Mouse (Mus musculus): ENCODE data around the gene Rhox4a2. TPM values are rescaled to one million over a fixed set of nuclear protein-coding genes. Genes with fewer than 3 reads are reported as not detected.
"Not testable (repeated sequence)": the region's sequence is repeated elsewhere in the genome, so short reads cannot be mapped to it uniquely, and the experiment has no call there.

Gene Rhox4a2
- polyA plus RNA-seq (2021), result not detected

- CTCF ChIA-PET; POLR2A ChIA-PET; DNase-seq (ENCODE audit: low read depth, low spot score); ATAC-seq; in situ Hi-C loops (cut with MboI; ENCODE audit: low pct_unique_long_range_greater_than_20kb); H3K27me3 ChIP-seq: not testable (repeated sequence)
Measured at GRCm38 (mm10) chrX:37390548-37390947, at the start of gene Rhox4a2. Rhox4a2 (plus strand) TSS chrX:37390848.

- ATAC-seq; POLR2A ChIA-PET; CTCF ChIA-PET; in situ Hi-C loops (cut with MboI; ENCODE audit: low pct_unique_long_range_greater_than_20kb); H3K27me3 ChIP-seq; DNase-seq (ENCODE audit: low read depth, low spot score): not testable (repeated sequence)
Measured at GRCm38 (mm10) chrX:37379728-37380127, 10.9 kb upstream of the Rhox4a2 start, which contains the start of gene Rhox3a2. Rhox3a2 (plus strand) TSS chrX:37380028.

DNA sequence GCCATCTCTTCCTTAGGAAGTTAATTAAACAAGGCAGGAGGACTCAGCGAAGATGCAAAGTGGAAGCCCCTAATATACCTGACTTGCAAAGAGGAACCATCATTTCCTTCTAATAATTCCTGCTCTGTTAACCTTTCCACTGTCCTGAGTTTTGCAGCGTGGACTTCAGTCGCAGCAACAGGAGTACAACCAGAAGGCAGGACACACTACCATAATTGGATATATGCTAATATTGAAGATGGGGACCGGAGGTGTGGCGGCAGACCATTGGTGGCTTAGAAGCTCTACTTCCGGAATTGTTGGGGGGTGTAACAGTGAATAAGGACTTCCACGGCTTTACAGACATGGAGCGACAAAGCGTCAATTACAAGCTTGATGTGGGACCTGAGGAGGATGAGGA lies 21.1 kb downstream of the Rhox4a2 start, which contains the start of gene Rhox2b:
Gene Rhox2b, plus strand, starts transcription at position 301 of the 400 bp plus-strand sequence.
- DNase-seq (ENCODE audit: low read depth, low spot score); H3K27me3 ChIP-seq; ATAC-seq; POLR2A ChIA-PET; CTCF ChIA-PET; in situ Hi-C loops (cut with MboI; ENCODE audit: low pct_unique_long_range_greater_than_20kb): not testable (repeated sequence)

- ATAC-seq; CTCF ChIA-PET; DNase-seq (ENCODE audit: low read depth, low spot score); POLR2A ChIA-PET; in situ Hi-C loops (cut with MboI; ENCODE audit: low pct_unique_long_range_greater_than_20kb); H3K27me3 ChIP-seq: not testable (repeated sequence)
Measured at GRCm38 (mm10) chrX:37432194-37432593, 41.5 kb downstream of the Rhox4a2 start, which contains the start of gene Rhox4b. Rhox4b (plus strand) TSS chrX:37432494.

Other genes starting within 250 kb of the Rhox4a2 start
- not detected for gene Akap14, start 222.0 kb upstream of the Rhox4a2 start, polyA plus RNA-seq (2021)
- gene Ndufa1, start 199.7 kb upstream of the Rhox4a2 start, polyA plus RNA-seq (2021), result 448 TPM
- gene Rnf113a1, start 199.6 kb upstream of the Rhox4a2 start, polyA plus RNA-seq (2021), result 8.9 TPM
- not detected for gene Gm9, start 179.8 kb upstream of the Rhox4a2 start, polyA plus RNA-seq (2021)
- gene Rhox1, start 168.6 kb upstream of the Rhox4a2 start, polyA plus RNA-seq (2021), result not detected
- not detected for gene Rhox2a, start 145.9 kb upstream of the Rhox4a2 start, polyA plus RNA-seq (2021)
- not detected for gene Rhox3a, start 140.9 kb upstream of the Rhox4a2 start, polyA plus RNA-seq (2021)
- gene Rhox4a, start 125.5 kb upstream of the Rhox4a2 start, polyA plus RNA-seq (2021), result not detected
- gene Rhox3a2, start 10.8 kb upstream of the Rhox4a2 start, polyA plus RNA-seq (2021), result not detected
- gene Rhox2b, start 21.2 kb downstream of the Rhox4a2 start, polyA plus RNA-seq (2021), result not detected
- gene Rhox4b, start 41.6 kb downstream of the Rhox4a2 start, polyA plus RNA-seq (2021), result not detected
- not detected for gene Rhox2c, start 62.8 kb downstream of the Rhox4a2 start, polyA plus RNA-seq (2021)
- gene Rhox3c, start 67.7 kb downstream of the Rhox4a2 start, polyA plus RNA-seq (2021), result not detected
- gene Rhox4c, start 89.5 kb downstream of the Rhox4a2 start, polyA plus RNA-seq (2021), result not detected
- gene Rhox2d, start 102.6 kb downstream of the Rhox4a2 start, polyA plus RNA-seq (2021), result not detected
- not detected for gene Rhox4d, start 123.5 kb downstream of the Rhox4a2 start, polyA plus RNA-seq (2021)
- not detected for gene Rhox2e, start 139.6 kb downstream of the Rhox4a2 start, polyA plus RNA-seq (2021)
- not detected for gene Rhox3e, start 151.2 kb downstream of the Rhox4a2 start, polyA plus RNA-seq (2021)
- not detected for gene Rhox4e, start 166.6 kb downstream of the Rhox4a2 start, polyA plus RNA-seq (2021)
- not detected for gene Rhox2f, start 180.6 kb downstream of the Rhox4a2 start, polyA plus RNA-seq (2021)
- gene Rhox3f, start 190.1 kb downstream of the Rhox4a2 start, polyA plus RNA-seq (2021), result not detected
- not detected for gene Rhox4f, start 216.9 kb downstream of the Rhox4a2 start, polyA plus RNA-seq (2021)
- not detected for gene Rhox3g, start 237.8 kb downstream of the Rhox4a2 start, polyA plus RNA-seq (2021)